Mouse (Mus musculus) lung, embryonic 15.5 days (tissue): ENCODE data around the gene Ablim2. TPM values are rescaled to one million over a fixed set of nuclear protein-coding genes. Genes with fewer than 3 reads are reported as not detected.

Experiments
- ATAC-seq: fragments of 200-750 bp; cut with Nextera tagmentation; 2 replicates; pipeline ENCODE4 v1.8.0; 2017; ENCODE audit warnings: moderate number of reproducible peaks, borderline replicate concordance; ENCODE audit not compliant: low FRiP score, low TSS enrichment; ENCODE audit errors: extremely low read depth
- H3K27ac ChIP-seq: fragments of 300-500 bp; sonication (generic); 2 replicates; pipeline ENCODE4 v1.5.1; 2015; ENCODE audit warnings: moderate library complexity, mild to moderate bottlenecking, inconsistent platforms
- H3K27me3 ChIP-seq: fragments of 300-500 bp; sonication (generic); 2 replicates; pipeline ENCODE4 v1.6.1; 2015; ENCODE audit warnings: inconsistent platforms
- H3K36me3 ChIP-seq: fragments of 300-500 bp; sonication (generic); 2 replicates; pipeline ENCODE4 v1.6.1; 2015; ENCODE audit warnings: inconsistent platforms
- H3K4me1 ChIP-seq: fragments of 300-500 bp; sonication (generic); 2 replicates; pipeline ENCODE4 v1.6.1; 2015; ENCODE audit warnings: inconsistent platforms
- H3K4me2 ChIP-seq: fragments of 300-500 bp; sonication (generic); 2 replicates; pipeline ENCODE4 v1.6.1; 2015; ENCODE audit warnings: inconsistent platforms, mild to moderate bottlenecking, moderate library complexity
- H3K4me3 ChIP-seq: fragments of 300-500 bp; sonication (generic); 2 replicates; pipeline ENCODE4 v1.5.1; 2015; ENCODE audit warnings: mild to moderate bottlenecking, inconsistent platforms
- H3K9ac ChIP-seq: fragments of 300-500 bp; sonication (generic); 2 replicates; pipeline ENCODE4 v1.6.1; 2015; ENCODE audit warnings: inconsistent platforms
- H3K9me3 ChIP-seq: fragments of 300-500 bp; sonication (generic); 2 replicates; pipeline ENCODE4 v1.6.1; 2016; ENCODE audit warnings: inconsistent platforms
- WGBS: fragments of 180-500 bp; shearing (Covaris S2); methylation state at CpG from one replicate; pipeline ENCODE4 v1.1.7; 2015; 5-methylcytosine and 5-hydroxymethylcytosine counted together
- polyA plus RNA-seq: library from polyadenylated mRNA; unstranded; fragments of >200 nt; fragmentation: Nextera tagmentation; extraction: Ambion mirVana; gene quantifications from 2 replicates; pipeline ENCODE4 v1.2.1, GENCODE M21; 2015

Gene Ablim2
- polyA plus RNA-seq, 1 experiment from 2014 or later, result 0.27 TPM

DNA sequence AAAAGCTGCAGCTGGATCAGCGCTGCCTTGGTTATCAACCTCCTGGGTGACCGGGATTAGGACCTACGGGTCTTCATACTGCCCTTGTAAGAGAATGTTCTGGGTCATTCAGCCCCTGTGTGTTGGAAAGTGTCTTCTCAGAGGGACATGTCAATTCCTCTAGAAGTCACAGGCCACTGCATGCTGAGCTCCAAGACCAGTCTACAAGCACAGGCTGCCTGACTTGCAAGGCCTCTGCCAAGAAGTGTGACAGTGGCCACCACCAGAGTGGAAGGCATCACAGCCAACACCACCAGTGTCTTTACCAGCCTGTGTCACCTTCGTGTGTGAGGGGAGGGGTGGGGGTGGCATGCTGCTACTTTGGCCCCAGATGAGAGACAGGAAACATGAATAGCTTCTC is 1.7 kb upstream of the Ablim2 start:
- peaks cover 12% of the 10 kb centered on the region for H3K4me1 ChIP-seq
- H3K27me3 ChIP-seq, result peaks cover 49% of the 10 kb centered on the region
- no peaks in the 10 kb centered on the region for H3K36me3 ChIP-seq
- H3K9ac ChIP-seq, result no peak overlapping the region
- no peak overlapping the region for H3K4me3 ChIP-seq
- H3K9me3 ChIP-seq, result no peaks in the 10 kb centered on the region
- H3K27ac ChIP-seq, result no peak overlapping the region
- ATAC-seq, result no peak
- no peak overlapping the region for H3K4me2 ChIP-seq
- WGBS, result 78% methylated on average over 4 of the region's 4 CpGs

DNA sequence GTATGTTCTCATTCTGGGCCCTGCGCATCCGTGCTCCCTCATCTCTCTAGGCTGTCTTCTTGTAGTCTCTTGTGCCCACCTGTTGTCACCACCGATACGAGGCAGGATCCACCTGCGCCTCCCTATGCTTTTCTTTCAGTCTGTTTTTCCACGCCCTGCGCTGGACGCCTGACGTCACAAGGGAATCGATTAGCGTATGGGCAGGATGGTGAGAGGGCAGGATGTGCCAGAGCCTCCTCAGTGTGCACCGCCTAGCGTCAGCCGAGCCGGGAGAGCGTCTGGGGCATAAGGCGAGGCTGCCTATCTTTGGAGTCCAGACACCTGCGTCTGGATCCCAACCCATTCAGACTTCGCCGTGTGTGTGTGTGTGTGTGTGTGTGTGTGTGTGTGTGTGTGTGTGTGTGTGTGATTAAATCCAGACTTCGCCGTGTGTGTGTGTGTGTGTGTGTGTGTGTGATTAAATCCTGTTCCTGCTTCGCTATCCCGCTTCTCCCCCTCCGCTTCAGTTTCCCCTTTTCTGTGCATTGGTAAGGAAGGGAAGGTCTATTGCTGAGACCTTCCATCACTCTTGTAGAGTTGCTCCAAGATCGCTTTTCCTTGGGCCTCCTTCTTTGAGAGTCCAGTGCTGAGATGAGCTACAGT is 562 bp upstream of the Ablim2 start:
- WGBS, result 13% methylated on average over 25 of the region's 26 CpGs
- Histone ChIP-seq H3K27ac (no peak overlapping the region), H3K4me1 (peaks cover 12% of the 10 kb centered on the region), H3K36me3 (no peaks in the 10 kb centered on the region), H3K27me3 (peaks cover 58% of the 10 kb centered on the region), H3K9ac (no peak overlapping the region), H3K4me2 (peak overlapping the region; percentile 94), H3K9me3 (no peaks in the 10 kb centered on the region), H3K4me3 (peak overlapping the region; percentile 42)
- no peak for ATAC-seq

DNA sequence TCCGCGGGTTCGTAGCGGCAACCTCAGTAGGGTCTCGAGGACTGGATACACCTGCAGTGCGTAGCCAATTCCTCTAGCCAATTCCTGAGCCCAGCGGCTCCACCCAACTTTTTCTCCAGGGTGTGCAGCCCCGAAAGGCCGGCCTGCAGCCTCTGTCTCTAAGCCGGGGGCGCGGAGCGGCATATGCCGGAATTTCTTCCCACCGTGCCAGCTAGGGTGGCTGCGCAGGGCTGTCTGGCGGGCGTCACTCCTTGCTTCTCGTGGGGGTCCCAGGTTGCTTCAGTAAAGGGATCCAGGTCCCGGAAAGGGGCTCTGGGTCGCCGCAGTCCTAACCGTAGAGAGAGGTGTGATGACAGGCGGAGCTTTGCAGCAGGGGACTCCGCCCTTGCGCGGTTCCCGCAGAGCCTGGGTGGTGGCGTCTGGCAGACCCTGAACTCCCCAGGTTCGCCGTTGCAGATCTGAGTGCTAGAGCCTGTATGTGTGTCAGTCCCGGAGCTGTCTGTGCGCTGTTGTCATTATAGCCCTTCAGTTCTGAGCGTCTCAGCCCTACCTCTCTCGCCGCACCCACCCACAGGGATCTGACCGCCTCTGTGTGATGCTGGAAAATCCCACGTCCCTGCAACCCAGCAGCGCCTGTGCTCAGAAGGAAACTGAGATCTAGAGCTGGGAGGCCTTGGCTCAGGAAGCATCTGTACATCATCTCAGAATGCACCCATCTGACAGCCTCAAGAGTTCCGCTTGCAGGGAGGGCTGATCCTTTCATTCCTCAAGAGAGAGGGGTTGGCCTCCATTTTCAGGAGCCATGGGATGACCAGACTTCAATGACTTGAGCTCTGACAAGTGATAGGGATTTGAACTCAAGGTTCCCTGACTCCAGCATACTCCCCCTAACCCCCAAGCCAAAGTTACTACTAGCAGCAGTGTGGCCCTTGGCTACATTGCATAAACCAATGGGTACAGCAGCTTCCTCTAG is 687 bp downstream of the Ablim2 start:
- Histone ChIP-seq H3K4me3 (peak overlapping the region; percentile 42), H3K4me2 (peak overlapping the region; percentile 94), H3K27ac (no peak overlapping the region), H3K9ac (peak overlapping the region; percentile 14), H3K27me3 (peaks cover 66% of the 10 kb centered on the region), H3K9me3 (no peaks in the 10 kb centered on the region), H3K4me1 (peaks cover 21% of the 10 kb centered on the region), H3K36me3 (no peaks in the 10 kb centered on the region)
- no peak; the same call in 1 of the 2 replicates for ATAC-seq
- WGBS, result 3% methylated on average over 40 of the region's 40 CpGs

DNA sequence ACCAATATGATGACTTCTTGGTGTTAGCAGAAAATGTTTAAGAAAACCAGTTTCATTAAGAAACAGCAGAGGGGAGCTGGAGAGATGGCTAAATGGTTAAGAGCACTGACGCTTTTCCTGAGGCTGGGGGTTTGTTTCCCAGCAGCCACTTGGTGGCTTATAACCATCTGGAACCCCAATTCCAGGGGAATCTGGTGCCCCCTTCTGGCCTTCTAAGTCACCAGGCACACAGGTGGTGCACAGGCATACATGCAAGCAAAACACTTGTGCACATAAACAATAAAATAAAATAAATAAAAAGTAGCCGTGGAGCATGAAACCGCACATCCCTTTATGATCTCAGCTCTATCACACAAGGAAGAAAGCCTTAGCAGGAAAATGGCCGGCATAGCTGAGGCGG is 3.6 kb downstream of the Ablim2 start:
- ATAC-seq, result no peak
- Histone ChIP-seq H3K27ac (no peak overlapping the region), H3K27me3 (peaks cover 60% of the 10 kb centered on the region), H3K9ac (no peak overlapping the region), H3K36me3 (no peaks in the 10 kb centered on the region), H3K4me2 (no peak overlapping the region), H3K4me3 (no peak overlapping the region), H3K4me1 (peaks cover 21% of the 10 kb centered on the region), H3K9me3 (no peaks in the 10 kb centered on the region)
- WGBS, result 65% methylated on average over 5 of the region's 5 CpGs

DNA sequence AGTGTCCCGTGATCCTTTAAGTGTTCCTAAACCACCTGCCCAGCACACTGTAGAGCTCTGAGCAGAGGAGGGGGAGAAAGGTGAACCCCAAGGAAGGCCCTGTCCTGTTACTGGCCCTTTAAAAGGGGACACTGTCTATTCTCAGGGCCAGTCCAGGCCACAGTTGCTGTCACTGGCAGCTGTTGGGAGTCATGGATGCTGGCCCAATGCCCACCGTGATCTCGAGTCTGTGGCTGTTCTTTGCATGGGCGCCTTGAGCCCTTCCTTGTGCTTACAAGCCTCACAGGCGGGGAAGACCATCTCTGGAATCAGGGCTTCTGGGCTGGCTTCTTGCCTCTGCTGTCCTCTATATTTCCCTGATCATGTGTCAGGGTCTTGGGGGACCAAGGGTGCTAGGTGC is 4.7 kb downstream of the Ablim2 start:
- Histone ChIP-seq H3K9ac (no peak overlapping the region), H3K4me2 (no peak overlapping the region), H3K27ac (no peak overlapping the region), H3K9me3 (no peaks in the 10 kb centered on the region), H3K4me3 (no peak overlapping the region), H3K27me3 (peaks cover 50% of the 10 kb centered on the region), H3K36me3 (no peaks in the 10 kb centered on the region), H3K4me1 (peaks cover 18% of the 10 kb centered on the region)
- no peak for ATAC-seq
- 47% methylated on average over 5 of the region's 5 CpGs for WGBS

GRCm38 (mm10) chr5:35762850-35763249 is 5.2 kb downstream of the Ablim2 start:
- no peak overlapping the region for H3K27ac ChIP-seq
- H3K9me3 ChIP-seq, result no peaks in the 10 kb centered on the region
- H3K4me3 ChIP-seq, result no peak overlapping the region
- H3K36me3 ChIP-seq, result no peaks in the 10 kb centered on the region
- H3K4me1 ChIP-seq, result peaks cover 18% of the 10 kb centered on the region
- no peak overlapping the region for H3K9ac ChIP-seq
- H3K4me2 ChIP-seq, result no peak overlapping the region
- WGBS, result 58% methylated on average over 10 of the region's 10 CpGs
- ATAC-seq, result no peak
- peaks cover 49% of the 10 kb centered on the region for H3K27me3 ChIP-seq

DNA sequence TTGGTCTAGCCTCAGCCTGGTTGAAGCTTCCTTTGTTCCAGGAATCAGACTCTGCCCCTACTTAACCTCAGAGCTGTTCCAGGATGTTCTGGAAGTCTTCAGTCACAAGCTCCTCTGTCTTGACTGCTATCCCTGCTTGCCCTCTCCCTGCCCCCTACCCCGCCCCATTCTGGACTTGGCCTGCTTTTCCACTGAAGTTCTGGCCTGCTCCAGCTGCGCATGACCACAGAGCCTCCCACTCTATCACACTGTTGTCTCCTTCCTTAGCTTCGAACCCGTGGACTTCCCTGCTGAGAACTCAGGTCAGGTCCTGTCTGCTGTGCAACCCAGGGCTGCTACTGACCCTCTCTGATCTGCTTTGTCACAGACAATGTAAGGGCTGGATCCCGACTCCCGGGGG is 8.2 kb downstream of the Ablim2 start:
- no peaks in the 10 kb centered on the region for H3K9me3 ChIP-seq
- ATAC-seq, result no peak
- H3K27me3 ChIP-seq, result peaks cover 20% of the 10 kb centered on the region
- WGBS, result 73% methylated on average over 6 of the region's 6 CpGs
- no peak overlapping the region for H3K4me3 ChIP-seq
- H3K9ac ChIP-seq, result no peak overlapping the region
- H3K4me1 ChIP-seq, result peaks cover 11% of the 10 kb centered on the region; the same call in 1 of the 2 replicates
- no peaks in the 10 kb centered on the region for H3K36me3 ChIP-seq
- no peak overlapping the region for H3K4me2 ChIP-seq
- H3K27ac ChIP-seq, result no peak overlapping the region

DNA sequence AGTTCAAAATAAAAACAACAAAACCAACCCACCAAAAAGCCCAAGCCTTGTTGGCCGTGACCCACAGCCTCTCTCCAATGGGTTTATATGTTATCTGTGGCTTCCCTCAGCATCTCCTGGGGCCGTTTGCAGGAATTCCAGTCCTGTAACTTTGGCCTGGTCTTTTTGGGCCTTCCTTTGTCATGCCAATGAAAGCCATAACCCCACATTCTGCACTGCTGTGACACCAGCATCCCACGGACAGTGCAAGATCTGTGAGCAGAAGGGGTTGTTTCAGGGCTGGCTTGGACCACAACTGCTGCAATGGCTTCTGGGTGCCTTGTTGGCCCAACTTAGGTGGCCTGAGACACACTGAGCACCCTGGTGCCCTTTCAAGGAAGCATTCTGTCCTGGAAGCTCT is 10.8 kb downstream of the Ablim2 start:
- H3K27ac ChIP-seq, result no peak overlapping the region
- H3K4me3 ChIP-seq, result no peak overlapping the region
- H3K36me3 ChIP-seq, result no peaks in the 10 kb centered on the region
- 67% methylated on average over 3 of the region's 3 CpGs for WGBS
- no peak overlapping the region for H3K4me2 ChIP-seq
- H3K9ac ChIP-seq, result no peak overlapping the region
- no peak for ATAC-seq
- no peaks in the 10 kb centered on the region for H3K9me3 ChIP-seq
- H3K4me1 ChIP-seq, result 0 out of 2 replicates have a peak, but pooled peaks cover 2% of the 10 kb centered on the region
- 0 out of 2 replicates have a peak, but pooled peaks cover 3% of the 10 kb centered on the region for H3K27me3 ChIP-seq

- Histone ChIP-seq H3K4me2 (no peak overlapping the region), H3K4me1 (0 out of 2 replicates have a peak, but pooled peaks cover 2% of the 10 kb centered on the region), H3K9me3 (no peaks in the 10 kb centered on the region), H3K9ac (no peak overlapping the region), H3K4me3 (no peak overlapping the region), H3K27me3 (0 out of 2 replicates have a peak, but pooled peaks cover 3% of the 10 kb centered on the region), H3K36me3 (no peaks in the 10 kb centered on the region), H3K27ac (no peak overlapping the region)
- no peak for ATAC-seq
- 73% methylated on average over 7 of the region's 7 CpGs for WGBS
Measured at GRCm38 (mm10) chr5:35768997-35769396, 11.3 kb downstream of the Ablim2 start.

DNA sequence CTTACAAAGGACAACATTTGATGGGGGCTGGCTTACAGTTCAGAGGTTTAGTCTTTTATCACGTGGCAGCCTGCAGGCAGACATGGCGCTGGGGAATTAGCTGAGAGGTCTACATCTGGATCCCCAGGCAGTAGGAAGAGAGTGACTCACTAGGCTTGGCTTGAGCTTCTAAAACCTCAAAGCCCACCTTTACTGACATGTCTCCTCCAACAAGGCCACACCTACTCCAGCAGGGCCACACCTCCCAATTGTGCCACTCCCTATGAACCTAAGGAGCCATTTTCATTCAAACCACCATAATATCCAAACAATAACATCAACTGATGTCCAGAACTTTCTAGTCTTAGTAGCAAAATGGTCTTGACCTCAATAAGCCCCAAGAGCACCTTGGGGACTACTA is 12.6 kb downstream of the Ablim2 start:
- H3K4me1 ChIP-seq, result 0 out of 2 replicates have a peak, but pooled peaks cover 2% of the 10 kb centered on the region
- H3K27ac ChIP-seq, result no peak overlapping the region
- no peak for ATAC-seq
- no peak overlapping the region for H3K4me2 ChIP-seq
- no peak overlapping the region for H3K4me3 ChIP-seq
- H3K27me3 ChIP-seq, result 0 out of 2 replicates have a peak, but pooled peaks cover 3% of the 10 kb centered on the region
- 80% methylated on average over 2 of the region's 2 CpGs for WGBS
- no peak overlapping the region for H3K9ac ChIP-seq
- no peaks in the 10 kb centered on the region for H3K36me3 ChIP-seq
- H3K9me3 ChIP-seq, result no peaks in the 10 kb centered on the region

DNA sequence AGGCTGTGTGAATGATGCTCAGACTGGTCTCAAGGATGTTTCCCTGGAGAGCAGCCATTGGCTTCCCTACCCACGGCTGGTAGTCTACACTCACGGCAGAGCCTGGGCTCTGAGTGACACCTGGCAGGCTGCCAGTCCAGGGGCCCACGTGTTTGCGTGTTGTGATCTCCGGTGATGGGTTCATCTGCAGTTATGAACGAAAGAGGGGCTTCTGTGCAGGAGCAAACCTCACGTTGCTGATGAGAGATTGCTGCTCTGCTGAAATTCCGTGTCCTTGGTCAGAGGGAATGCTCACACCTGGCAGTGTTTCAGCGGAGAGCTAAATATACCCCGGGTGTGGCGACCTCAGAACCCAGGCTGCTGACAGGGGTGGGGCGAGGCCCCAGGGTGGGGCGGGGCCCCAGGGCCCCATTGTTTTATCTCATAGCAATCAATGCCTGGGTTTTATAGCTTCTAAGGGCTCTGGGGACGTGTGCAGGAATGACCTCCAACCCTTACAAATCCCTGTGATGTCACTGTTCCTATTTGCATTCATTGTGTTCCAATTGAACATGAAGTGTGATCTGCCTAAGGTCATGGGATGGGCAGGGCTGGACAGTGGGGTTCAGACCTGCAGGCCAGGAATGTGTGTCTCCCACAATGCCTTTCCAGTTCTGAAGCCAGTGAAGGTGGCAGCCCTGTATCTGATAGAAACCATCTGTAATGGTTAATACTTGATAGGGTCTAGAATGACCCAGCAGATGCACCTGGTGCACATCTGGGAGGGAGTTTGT is 13.4 kb downstream of the Ablim2 start:
- no peaks in the 10 kb centered on the region for H3K36me3 ChIP-seq
- no peak overlapping the region for H3K27ac ChIP-seq
- 0 out of 2 replicates have a peak, but pooled peaks cover 3% of the 10 kb centered on the region for H3K27me3 ChIP-seq
- no peak for ATAC-seq
- 0 out of 2 replicates have a peak, but pooled peaks cover 2% of the 10 kb centered on the region for H3K4me1 ChIP-seq
- no peak overlapping the region for H3K4me2 ChIP-seq
- 44% methylated on average over 14 of the region's 14 CpGs for WGBS
- H3K9me3 ChIP-seq, result no peaks in the 10 kb centered on the region
- H3K9ac ChIP-seq, result no peak overlapping the region
- no peak overlapping the region for H3K4me3 ChIP-seq
